Mouse (Mus musculus): ENCODE measurements at regions not wholly inside any gene's neighbourhood (a gene's known extent, or its start where the extent isn't known, plus 50 kb on each side); places are given as distances from the start of the nearest gene placed in this dataset.
A peak's percentile ranks its signal among the peaks of the same experiment; 100 is the strongest.
"Not testable (repeated sequence)": the region's sequence is repeated elsewhere in the genome, so short reads cannot be mapped to it uniquely, and the experiment has no call there.

- Histone ChIP-seq H3K36me3 (no peaks in the 10 kb centered on the region), H3K9ac (no peak overlapping the region), H3K9me3 (replicated peaks) (no peaks in the 10 kb centered on the region), H3K4me1 (no peaks in the 10 kb centered on the region), H3K27ac (no peak overlapping the region), H3K27me3 (no peaks in the 10 kb centered on the region), H3K4me2 (no peak overlapping the region), H3K4me3 (replicated peaks) (no peak overlapping the region)
- 70% methylated on average over 2 of the region's 2 CpGs for WGBS
- no peak for ATAC-seq (replicated peaks; ENCODE audit: low FRiP score)
These were observed 149.7 kb downstream of the Gm5426 start for GRCm38 (mm10) chr10:96286094-96286485.

GRCm38 (mm10) chr10:96289005-96289404 lies 152.6 kb downstream of the Gm5426 start:
- not testable (repeated sequence) for ATAC-seq (replicated peaks; ENCODE audit: low FRiP score); H3K4me1 ChIP-seq; H3K27ac ChIP-seq; H3K36me3 ChIP-seq; H3K9ac ChIP-seq; H3K9me3 ChIP-seq (replicated peaks); H3K4me2 ChIP-seq; H3K4me3 ChIP-seq (replicated peaks); H3K27me3 ChIP-seq

DNA sequence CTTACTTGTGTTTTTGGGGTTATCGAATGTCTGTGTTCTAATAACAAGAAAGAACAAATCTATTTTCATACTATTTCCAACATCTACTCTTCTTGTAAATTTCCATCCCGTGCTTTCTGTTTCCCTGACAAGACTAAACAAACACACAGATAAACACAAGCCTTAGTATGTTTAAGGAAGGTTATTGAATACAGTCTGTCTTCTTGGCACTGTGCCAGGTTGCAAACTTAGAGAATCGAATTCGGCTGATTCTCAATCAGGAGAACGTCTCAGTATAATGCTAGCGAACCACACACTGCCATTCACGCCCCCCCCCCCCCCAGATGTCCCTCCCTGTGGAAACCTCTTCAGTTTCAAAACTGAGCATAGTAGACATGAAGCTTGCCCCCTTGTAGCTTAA lies 157.2 kb downstream of the Gm5426 start:
- Histone ChIP-seq H3K9me3 (replicated peaks) (no peaks in the 10 kb centered on the region), H3K36me3 (no peaks in the 10 kb centered on the region), H3K4me1 (no peaks in the 10 kb centered on the region), H3K4me3 (replicated peaks) (no peak overlapping the region), H3K27me3 (no peaks in the 10 kb centered on the region), H3K27ac (no peak overlapping the region), H3K4me2 (no peak overlapping the region), H3K9ac (no peak overlapping the region)
- WGBS: 70% methylated on average over 7 of the region's 7 CpGs
- no peak for ATAC-seq (replicated peaks; ENCODE audit: low FRiP score)

GRCm38 (mm10) chr10:96294666-96295065 lies 158.3 kb downstream of the Gm5426 start:
- Histone ChIP-seq H3K36me3 (no peaks in the 10 kb centered on the region), H3K4me1 (no peaks in the 10 kb centered on the region), H3K4me3 (replicated peaks) (no peak overlapping the region), H3K9me3 (replicated peaks) (no peaks in the 10 kb centered on the region), H3K27me3 (no peaks in the 10 kb centered on the region), H3K27ac (no peak overlapping the region), H3K4me2 (no peak overlapping the region), H3K9ac (no peak overlapping the region)
- no peak for ATAC-seq (replicated peaks; ENCODE audit: low FRiP score)
- WGBS: 78% methylated on average over 2 of the region's 2 CpGs

- Histone ChIP-seq H3K9me3 (replicated peaks) (no peaks in the 10 kb centered on the region), H3K4me2 (no peak overlapping the region)
- ATAC-seq (replicated peaks; ENCODE audit: low FRiP score): no peak
These were observed 161.3 kb downstream of the Gm5426 start for GRCm38 (mm10) chr10:96297658-96298057.

GRCm38 (mm10) chr10:96298566-96298965 lies 162.2 kb downstream of the Gm5426 start:
- H3K27ac ChIP-seq: no peak overlapping the region
- H3K9me3 ChIP-seq (replicated peaks): no peaks in the 10 kb centered on the region
- 71% methylated on average over 5 of the region's 5 CpGs for WGBS
- H3K4me3 ChIP-seq (replicated peaks): no peak overlapping the region
- H3K27me3 ChIP-seq: no peaks in the 10 kb centered on the region
- no peaks in the 10 kb centered on the region for H3K36me3 ChIP-seq
- H3K9ac ChIP-seq: no peak overlapping the region
- ATAC-seq (replicated peaks; ENCODE audit: low FRiP score): no peak
- H3K4me1 ChIP-seq: no peaks in the 10 kb centered on the region
- H3K4me2 ChIP-seq: no peak overlapping the region

More at GRCm38 (mm10) chr10:96297658-96298057, 161.3 kb downstream of the Gm5426 start:
- H3K27me3 ChIP-seq: no peaks in the 10 kb centered on the region
- no peaks in the 10 kb centered on the region for H3K36me3 ChIP-seq
- no peak overlapping the region for H3K27ac ChIP-seq
- H3K9ac ChIP-seq: no peak overlapping the region
- no peak overlapping the region for H3K4me3 ChIP-seq (replicated peaks)
- WGBS: 86% methylated on average over 4 of the region's 4 CpGs
- no peaks in the 10 kb centered on the region for H3K4me1 ChIP-seq

DNA sequence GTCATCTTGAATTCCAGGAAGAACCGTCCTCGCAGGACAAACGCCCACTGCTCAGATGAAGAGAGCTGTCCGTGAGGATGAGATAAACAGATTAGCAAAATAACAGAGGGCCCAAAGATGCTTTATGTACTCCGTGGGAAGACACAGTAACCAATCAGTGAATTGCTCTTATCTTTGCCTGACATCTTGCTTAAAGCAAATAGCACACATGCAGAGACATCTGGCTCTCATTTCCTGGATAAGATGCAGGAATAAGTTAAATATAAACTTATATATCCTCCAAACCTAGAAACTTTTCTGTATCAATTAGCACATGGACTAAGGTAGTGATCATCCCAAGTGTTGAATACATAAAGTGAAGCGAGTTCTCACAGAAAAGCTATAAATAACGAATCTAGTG lies 169.3 kb downstream of the Gm5426 start:
- H3K27ac ChIP-seq: no peak overlapping the region
- WGBS: 68% methylated on average over 7 of the region's 7 CpGs
- ATAC-seq (replicated peaks; ENCODE audit: low FRiP score): no peak
- H3K9me3 ChIP-seq (replicated peaks): no peaks in the 10 kb centered on the region
- no peaks in the 10 kb centered on the region for H3K27me3 ChIP-seq
- H3K4me2 ChIP-seq: no peak overlapping the region
- H3K4me3 ChIP-seq (replicated peaks): no peak overlapping the region
- no peaks in the 10 kb centered on the region for H3K36me3 ChIP-seq
- H3K4me1 ChIP-seq: peaks cover 12% of the 10 kb centered on the region
- H3K9ac ChIP-seq: no peak overlapping the region

- no peak overlapping the region for H3K27ac ChIP-seq
- peak; percentile 66; the same call in 1 of the 2 replicates for ATAC-seq (replicated peaks; ENCODE audit: low FRiP score)
- H3K9me3 ChIP-seq (replicated peaks): peaks cover 15% of the 10 kb centered on the region
These were observed 172.5 kb downstream of the Gm5426 start for GRCm38 (mm10) chr10:96308713-96309445.

GRCm38 (mm10) chr10:96309766-96310165 lies 173.4 kb downstream of the Gm5426 start:
- H3K27ac ChIP-seq: no peak overlapping the region
- ATAC-seq (replicated peaks; ENCODE audit: low FRiP score): no peak

More at GRCm38 (mm10) chr10:96308713-96309445, 172.5 kb downstream of the Gm5426 start:
- Histone ChIP-seq H3K4me3 (replicated peaks) (no peak overlapping the region), H3K9ac (no peak overlapping the region), H3K4me1 (peaks cover 12% of the 10 kb centered on the region), H3K4me2 (no peak overlapping the region), H3K36me3 (no peaks in the 10 kb centered on the region; the same call in 1 of the 2 replicates), H3K27me3 (no peaks in the 10 kb centered on the region)
- 20% methylated on average over 7 of the region's 7 CpGs for WGBS

DNA sequence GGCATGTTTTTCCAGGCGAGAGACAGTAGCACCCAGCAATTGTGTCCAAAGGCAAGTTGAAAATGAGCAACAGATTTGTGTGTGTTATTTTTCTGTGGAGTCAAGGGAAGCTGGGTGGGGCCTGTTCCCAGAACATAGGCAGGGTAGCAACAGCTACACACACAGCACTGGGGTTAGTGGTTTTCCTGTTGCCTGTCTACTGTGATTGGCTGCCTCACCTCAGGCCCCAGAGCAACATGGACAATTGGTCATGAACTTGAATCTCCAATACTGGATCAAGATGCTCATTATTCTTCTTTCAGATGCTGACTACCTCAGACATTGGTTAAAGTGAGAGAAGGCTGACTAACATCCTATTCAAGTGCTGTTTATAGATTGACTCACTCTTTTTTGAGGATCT lies 188.9 kb downstream of the Gm5426 start:
- H3K4me3 ChIP-seq (replicated peaks): no peak overlapping the region
- ATAC-seq (replicated peaks; ENCODE audit: low FRiP score): no peak
- no peaks in the 10 kb centered on the region for H3K27me3 ChIP-seq
- H3K27ac ChIP-seq: no peak overlapping the region
- H3K36me3 ChIP-seq: no peaks in the 10 kb centered on the region
- no peaks in the 10 kb centered on the region for H3K9me3 ChIP-seq (replicated peaks)
- WGBS: 77% methylated on average over 1 of the region's 1 CpGs
- H3K9ac ChIP-seq: no peak overlapping the region
- no peak overlapping the region for H3K4me2 ChIP-seq
- peaks cover 5% of the 10 kb centered on the region; the same call in 1 of the 2 replicates for H3K4me1 ChIP-seq

More at GRCm38 (mm10) chr10:96309766-96310165, 173.4 kb downstream of the Gm5426 start:
- Histone ChIP-seq H3K9ac (no peak overlapping the region), H3K4me2 (no peak overlapping the region), H3K4me1 (peaks cover 12% of the 10 kb centered on the region), H3K27me3 (no peaks in the 10 kb centered on the region), H3K4me3 (replicated peaks) (no peak overlapping the region), H3K9me3 (replicated peaks) (peaks cover 15% of the 10 kb centered on the region), H3K36me3 (no peaks in the 10 kb centered on the region; the same call in 1 of the 2 replicates)
- WGBS: 79% methylated on average over 4 of the region's 4 CpGs

- Histone ChIP-seq H3K36me3 (no peaks in the 10 kb centered on the region), H3K9ac (no peak overlapping the region), H3K27me3 (no peaks in the 10 kb centered on the region), H3K4me1 (peaks cover 13% of the 10 kb centered on the region), H3K4me3 (replicated peaks) (no peak overlapping the region), H3K27ac (0 out of 2 replicates have a peak overlapping the region, but pooled peaks have one; percentile 1), H3K9me3 (replicated peaks) (no peaks in the 10 kb centered on the region), H3K4me2 (no peak overlapping the region)
- WGBS: 47% methylated on average over 6 of the region's 6 CpGs
- peak; percentile 63 for ATAC-seq (replicated peaks; ENCODE audit: low FRiP score)
These were observed 194.5 kb downstream of the Gm5426 start for GRCm38 (mm10) chr10:96330639-96331487.

GRCm38 (mm10) chr10:96332731-96333201 lies 196.4 kb downstream of the Gm5426 start:
- no peaks in the 10 kb centered on the region for H3K36me3 ChIP-seq
- no peak overlapping the region for H3K9ac ChIP-seq
- peaks cover 14% of the 10 kb centered on the region for H3K4me1 ChIP-seq
- H3K4me2 ChIP-seq: no peak overlapping the region
- WGBS: 71% methylated on average over 10 of the region's 10 CpGs
- H3K27ac ChIP-seq: peak overlapping the region; percentile 46
- H3K4me3 ChIP-seq (replicated peaks): no peak overlapping the region
- ATAC-seq (replicated peaks; ENCODE audit: low FRiP score): no peak
- no peaks in the 10 kb centered on the region for H3K27me3 ChIP-seq
- H3K9me3 ChIP-seq (replicated peaks): no peaks in the 10 kb centered on the region
